Mouse (Mus musculus) layer of hippocampus, postnatal 36 days (tissue): Measurements from ENCODE around the gene Syt15. TPM values are rescaled to one million over a fixed set of nuclear protein-coding genes. Genes with fewer than 3 reads are reported as not detected.
A peak's percentile ranks its signal among the peaks of the same experiment; 100 is the strongest.
"Not testable (repeated sequence)": the region's sequence is repeated elsewhere in the genome, so short reads cannot be mapped to it uniquely, and the experiment has no call there.

Source experiments
- DNase-seq, 2 experiments: peaks; one replicate each; pipeline ENCODE4 v3.0.0; 2022
- total RNA-seq, 2 experiments: library from RNA; stranded (reverse); gene quantifications; 2 replicates each; pipeline ENCODE4 v1.2.3; 2021

The Syt15 gene
- total RNA-seq, 2 experiments from 2014 or later: 0.40 to 0.45 TPM

DNA sequence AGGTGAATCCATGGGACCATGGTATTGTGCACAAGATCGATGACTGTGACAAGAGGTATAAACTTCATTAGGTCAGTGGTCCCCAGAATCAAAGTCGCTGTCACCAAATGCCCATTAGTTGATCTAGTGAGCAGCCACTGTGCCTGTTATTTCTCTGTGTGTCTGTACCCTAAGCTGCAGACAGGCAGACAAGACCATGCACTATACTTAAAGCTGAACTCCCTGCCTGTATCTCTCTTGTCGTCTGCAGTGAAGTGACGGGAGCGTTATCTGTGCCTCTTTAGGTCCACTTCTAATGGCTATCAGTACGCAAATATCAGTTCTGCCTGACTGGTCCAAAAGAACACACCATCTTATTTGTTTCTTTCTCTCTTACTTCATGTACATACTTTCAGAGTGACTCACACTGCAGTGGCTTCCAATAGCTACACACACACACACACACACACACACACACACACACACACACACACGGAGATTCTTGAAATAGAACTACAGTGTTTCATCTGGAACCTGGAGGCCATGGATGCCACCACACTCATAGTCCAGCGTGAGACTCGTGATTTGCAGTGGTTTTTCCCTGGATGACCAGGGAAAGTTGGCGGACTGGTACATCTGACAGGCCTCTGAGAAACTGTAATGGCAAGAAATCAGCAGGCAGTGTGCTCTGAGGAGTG, 9.6 kb downstream of the Syt15 start:
- no peak for DNase-seq

DNA sequence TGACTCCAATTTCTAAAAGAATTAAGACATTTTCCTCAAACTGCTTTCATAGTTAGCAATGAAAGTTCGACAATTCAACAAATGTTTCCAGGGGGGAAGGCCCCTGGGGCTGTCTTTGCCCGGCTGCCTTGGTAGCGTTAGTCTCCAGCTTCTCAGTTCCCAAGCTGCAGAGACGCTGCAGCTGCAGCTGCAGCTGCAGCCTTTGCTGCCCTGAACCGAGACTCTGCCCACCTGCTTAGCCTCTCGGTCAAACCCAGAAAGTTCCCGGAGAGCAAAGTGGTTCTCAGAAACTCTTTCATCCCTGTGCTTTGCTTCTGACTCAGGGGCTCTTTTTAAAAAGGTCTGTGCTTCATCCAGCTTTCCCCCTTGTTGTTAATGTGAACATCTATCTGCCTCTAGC, 12.9 kb downstream of the Syt15 start:
- no peak for DNase-seq

DNA sequence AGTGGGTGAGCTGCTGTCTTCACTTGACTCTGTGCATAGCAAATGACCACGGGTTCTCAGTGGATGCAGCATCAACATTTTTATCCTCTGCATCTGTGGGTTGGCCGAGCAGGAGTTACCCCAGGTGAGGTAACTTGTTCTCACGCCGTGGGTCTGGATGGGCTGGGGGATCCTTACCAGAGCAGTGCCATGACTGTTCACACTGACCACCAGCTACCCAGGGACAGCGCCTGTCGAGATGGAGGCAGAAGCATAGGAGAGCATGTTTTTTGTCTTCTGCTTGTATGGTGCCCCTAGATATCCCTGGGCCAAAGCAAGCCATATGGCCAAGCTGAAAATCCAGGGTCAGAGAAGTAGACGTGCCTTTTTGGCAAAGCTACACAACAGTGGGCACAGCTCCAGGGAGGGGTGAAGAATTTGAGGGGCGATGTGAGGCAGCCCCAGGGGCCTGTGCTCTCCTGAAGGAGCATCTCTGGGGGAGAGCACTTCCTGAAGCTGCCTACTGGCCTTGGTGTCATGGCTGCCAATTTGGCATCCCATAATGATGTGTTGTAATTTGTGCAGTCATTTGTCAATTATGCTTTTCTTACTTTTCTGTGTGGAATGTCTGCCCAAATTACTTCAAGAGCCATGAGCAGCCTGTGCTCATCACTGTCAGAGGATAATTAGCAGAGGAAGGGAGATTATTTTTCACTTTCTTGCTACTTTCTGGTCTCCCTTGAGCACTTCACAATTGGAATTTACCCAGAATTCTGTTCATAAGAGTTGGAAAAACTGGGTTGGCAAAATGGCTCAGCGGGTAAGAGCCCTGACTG, 13.7 kb downstream of the Syt15 start:
- DNase-seq: no peak

DNA sequence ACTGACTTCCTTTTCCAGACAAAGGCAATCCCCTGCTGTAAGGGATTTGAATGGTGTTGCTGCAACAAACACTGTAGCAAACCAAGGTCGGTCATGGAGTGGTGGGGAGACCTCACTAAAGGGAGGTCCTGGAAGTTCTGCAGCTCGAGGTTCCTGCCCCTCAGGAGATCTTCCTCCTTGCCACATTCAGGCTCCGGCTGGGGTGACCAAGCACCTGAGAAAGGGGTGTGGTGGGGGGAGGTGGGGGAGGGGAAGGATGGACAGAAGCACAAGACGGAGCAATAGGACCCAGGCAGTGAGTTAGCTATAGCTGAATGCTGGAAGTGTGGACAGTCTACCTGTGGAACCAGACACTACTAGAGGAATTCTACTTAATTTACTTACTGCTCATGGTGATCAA, 14.5 kb downstream of the Syt15 start:
- DNase-seq: no peak

DNA sequence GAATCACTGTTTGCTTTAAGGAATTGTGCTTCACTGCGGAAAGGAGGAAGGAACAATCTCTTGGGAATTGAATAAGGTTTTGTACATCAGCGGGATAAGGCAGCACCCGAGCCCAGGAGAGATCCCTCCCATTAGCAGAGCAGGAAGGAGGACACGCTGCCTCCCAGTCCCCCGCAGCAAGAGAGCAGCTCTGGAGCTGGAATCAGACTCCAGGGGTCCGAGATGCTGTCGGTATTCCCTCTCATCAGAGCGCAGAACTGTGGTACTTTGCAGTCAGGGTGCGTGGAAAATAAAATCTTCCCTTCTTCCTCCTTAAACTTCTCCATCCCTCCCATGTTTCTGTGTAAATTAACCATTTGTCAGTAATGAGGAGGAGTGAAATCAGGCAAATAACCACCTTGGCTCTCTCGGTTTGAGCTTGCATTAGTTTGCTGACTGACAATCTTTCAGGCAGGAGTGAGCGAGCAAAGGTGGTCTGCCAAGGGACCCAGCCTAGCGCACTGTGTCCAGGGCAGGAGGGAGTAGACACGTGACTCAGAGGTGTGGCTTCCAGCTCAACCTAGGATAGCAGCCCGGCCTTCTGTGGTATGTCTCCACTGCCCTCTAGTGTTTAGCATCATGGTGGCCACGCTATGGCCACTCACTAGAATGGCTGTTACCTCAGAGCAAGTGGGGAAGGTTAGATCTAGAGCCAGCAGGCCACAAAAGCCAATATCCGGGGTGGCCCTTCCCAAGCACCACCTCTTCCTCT, 15.4 kb downstream of the Syt15 start:
- DNase-seq: peak in 1 of 2 experiments; percentile 20

DNA sequence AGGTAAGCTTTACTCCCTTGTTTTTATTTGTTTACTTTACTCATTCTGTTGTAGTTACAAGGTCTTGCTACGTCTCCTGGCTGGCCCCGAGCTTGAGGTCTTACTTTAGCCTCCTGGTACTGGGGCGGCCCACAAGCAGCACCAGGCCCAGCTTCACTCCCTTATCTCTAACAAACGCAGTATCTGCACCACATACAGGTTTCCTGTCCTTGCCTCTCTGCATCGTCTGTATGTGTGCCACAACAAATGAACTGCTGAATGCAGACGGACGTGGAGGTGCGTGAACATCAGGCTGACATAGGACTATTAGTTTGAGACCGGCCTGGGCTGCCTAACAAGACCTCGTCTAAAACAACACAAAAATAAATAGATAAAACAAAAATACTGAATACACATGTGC, 20.9 kb downstream of the Syt15 start:
- no peak for DNase-seq

DNA sequence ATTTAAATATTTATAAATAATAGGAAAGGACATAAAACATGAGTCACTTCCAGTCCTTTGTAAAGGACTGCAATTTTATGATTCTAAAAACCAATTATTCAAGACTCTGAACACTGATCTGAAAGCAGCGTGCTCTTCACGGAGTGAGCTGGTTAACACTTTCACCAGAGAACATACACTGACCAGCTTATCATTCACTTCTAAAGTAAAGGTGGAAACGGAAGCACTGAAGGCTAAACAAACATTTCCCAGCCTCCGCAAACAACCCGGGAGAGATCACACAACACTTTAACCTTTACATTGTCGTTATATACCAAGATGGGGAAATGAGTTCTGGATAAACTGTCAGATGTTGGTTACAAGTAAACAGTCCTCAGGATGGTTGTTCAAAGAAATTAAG, 21.3 kb downstream of the Syt15 start:
- DNase-seq: no peak

DNA sequence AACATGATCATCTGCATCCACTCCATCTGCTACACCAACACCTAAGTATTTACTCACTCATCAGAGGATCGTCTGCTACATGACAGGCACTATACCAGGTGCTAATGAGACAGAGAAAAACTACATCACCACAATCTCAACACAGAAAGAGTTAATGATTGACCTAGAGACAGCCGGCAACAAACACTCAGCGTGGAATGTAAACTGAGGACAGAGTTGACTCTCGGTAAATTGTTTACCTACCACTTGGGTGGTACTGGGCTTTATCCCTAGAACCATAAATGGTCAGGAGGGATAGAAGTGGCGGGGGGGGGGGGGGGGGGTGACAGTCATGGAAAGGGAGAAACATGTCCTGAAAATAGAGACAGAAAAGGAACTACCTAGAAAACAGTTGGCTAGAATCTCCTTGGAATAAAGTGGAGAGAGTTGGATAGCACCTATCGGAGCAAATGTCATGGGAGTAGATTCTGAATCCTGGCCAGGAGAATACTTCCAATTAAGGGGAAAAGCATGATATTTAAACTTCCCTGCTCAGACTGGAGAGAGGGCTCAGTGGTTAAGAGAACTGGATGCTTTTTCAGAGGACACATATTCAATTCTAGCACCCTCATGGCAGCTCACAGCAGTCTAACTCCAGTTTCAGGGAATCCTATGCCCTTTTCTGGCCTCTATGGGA, 33.2 kb downstream of the Syt15 start:
- DNase-seq: no peak

DNA sequence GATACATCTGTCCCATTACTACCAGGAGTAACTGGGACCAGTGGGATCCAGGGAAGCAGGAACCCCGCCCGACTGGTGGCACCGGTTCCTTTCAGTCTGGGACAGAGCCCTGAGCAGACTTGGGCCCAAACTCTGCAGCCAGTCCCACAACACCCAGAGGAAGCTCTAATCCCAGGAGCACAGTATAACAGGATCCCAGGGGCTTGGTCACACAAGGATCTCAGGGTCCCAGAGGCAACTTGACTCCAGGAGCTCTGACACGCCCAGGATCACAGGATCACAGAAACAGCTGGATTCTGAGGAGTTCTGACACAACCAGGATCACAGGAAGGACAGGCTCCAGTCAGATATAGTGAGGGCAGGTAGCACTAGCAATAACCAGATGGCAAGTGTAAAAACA, 33.9 kb downstream of the Syt15 start:
- DNase-seq: no peak

DNA sequence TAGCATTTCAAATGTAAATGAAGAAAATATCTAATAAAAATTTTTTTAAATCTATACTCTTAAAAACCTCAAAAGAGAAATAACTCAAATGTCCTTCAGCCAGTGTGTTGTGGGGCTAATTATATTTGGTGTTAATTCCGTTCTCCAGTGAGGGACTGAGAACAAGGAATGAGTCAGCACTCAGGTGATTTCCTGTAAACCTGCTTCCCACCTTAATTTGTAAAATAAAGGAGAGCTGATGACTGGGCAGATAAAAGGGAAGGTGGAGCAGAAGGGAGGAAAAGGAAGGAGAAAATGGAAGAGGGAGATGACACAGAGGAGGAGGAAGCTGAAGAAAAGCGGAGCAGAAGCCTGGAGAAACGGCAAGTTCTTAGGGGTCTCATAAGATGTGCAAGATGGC, 39.1 kb downstream of the Syt15 start:
- DNase-seq: not testable (repeated sequence)

DNA sequence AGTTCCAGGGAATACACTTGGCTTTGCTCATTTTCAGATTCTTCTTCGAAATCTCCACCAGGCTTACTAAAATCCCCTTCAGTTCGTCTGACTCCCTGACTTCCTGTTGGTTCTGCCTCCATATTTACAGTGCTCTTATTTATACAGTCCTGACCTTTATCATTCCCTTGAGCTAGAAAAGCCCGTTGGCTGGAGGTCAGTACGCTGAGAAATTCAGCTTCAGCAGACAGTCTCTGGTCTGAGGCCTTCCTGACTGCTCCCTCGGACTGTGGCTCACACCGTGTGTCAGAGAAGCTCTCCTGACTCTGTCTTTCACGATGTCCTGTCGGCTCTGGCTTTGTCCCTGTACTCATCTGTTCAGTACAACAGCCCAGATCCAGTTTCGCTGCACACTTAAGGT, 48.7 kb downstream of the Syt15 start:
- DNase-seq: no peak

DNA sequence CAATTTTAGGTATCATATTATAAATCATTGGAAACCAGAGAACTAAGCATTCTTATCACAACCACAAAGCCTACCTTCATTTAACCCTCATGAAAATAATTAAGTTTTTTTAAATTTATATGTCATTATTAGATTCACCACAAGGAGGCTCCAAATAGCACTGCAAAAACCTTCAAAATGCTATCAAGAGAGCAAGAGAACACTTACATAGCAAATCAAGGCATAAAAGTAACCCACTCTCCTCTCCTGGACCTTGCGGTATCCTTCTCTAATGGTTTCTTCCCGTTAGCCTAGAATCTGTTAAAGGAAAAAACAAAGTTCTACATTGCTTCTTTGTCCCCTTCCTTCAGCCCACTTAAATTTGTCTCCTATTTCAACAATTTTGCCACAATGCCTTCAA, 53.9 kb downstream of the Syt15 start:
- DNase-seq: no peak

DNA sequence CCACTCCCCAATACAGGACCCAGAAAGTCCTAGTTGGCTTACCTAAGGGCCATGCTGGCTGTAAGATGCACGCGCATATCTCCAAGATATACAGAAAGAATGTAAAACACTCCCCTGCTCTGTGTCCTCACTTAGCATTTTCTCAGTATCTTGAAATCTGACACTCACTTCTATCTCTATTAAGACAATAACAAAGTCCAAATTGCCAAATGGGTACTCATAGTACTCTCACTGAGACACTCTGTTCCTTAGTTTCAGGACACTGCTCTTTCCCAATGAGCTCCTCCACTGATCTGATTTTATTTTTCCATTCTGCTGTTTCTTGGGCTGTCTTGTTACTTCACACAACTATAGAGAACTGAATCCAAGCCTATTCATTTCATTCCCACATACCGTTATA, 54.7 kb downstream of the Syt15 start:
- no peak for DNase-seq

DNA sequence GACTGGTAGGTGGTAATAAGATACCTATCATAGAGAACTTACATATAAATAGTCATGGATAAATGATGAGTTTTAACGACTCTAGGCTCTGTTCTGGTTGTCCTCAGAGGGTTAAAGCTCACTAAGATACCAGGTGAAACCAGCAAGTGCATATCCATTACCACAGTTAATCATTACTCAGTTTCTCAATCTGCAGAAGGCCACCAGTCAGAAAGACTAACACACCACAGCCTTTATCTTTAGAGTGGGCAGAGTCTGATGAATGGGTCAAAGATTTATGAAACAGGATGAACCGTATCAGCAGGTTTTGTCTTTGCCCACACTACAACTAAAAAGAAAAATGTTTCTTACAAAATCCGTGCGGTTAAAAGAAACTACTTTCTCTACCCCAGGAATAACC, 55.8 kb downstream of the Syt15 start:
- no peak for DNase-seq

DNA sequence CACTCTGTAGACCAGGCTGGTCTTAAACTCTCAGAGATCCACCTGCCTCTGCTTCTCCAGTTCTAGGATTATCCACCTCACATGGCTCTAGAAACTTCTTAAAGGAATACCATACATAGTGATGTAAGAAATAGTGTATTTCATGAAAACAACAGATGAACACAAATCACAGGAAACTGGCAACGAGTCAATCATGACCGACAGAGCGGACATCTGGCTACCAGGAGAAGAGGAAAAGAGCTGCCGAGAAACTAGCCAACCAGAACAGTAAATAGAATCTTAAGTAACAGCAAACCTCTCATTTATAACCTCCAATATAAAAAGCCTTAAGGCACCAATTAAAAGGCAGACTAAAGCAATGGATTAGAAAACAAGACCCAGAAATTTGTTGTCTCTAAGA, 60.3 kb downstream of the Syt15 start:
- no peak for DNase-seq

Other genes starting within 250 kb of the Syt15 start
- 1 to 10 TPM; 5.4 to 5.7 TPM for gene Zfp488, start 240.8 kb upstream of the Syt15 start, total RNA-seq
- gene Gm30083, start 204.4 kb upstream of the Syt15 start, total RNA-seq: not detected
- not detected for gene Gm5460, start 202.8 kb upstream of the Syt15 start, total RNA-seq
- gene Antxrl, start 166.9 kb upstream of the Syt15 start, total RNA-seq: not detected
- gene Anxa8, start 133.6 kb upstream of the Syt15 start, total RNA-seq: under 1 TPM in 1 of 2 experiments, not detected in 1; 0.20 TPM
- not detected for gene A630023A22Rik, start 116.8 kb upstream of the Syt15 start, total RNA-seq
- not detected for gene Npy4r, start 67.1 kb upstream of the Syt15 start, total RNA-seq
- 1 to 10 TPM; 1.4 to 2.9 TPM for gene Gprin2, start 17.9 kb upstream of the Syt15 start, total RNA-seq
- 10 to 100 TPM; 12.5 to 13.5 TPM for gene Shld2, start 90.9 kb downstream of the Syt15 start, total RNA-seq
- 100 to 1,000 TPM; 309 to 341 TPM for gene Glud1, start 91.1 kb downstream of the Syt15 start, total RNA-seq
- gene Fam25c, start 135.8 kb downstream of the Syt15 start, total RNA-seq: not detected
- 1 to 10 TPM; 5.9 to 6.5 TPM for gene Sncg, start 155.2 kb downstream of the Syt15 start, total RNA-seq
- 1 to 10 TPM; 3.1 to 4.2 TPM for gene Mmrn2, start 155.9 kb downstream of the Syt15 start, total RNA-seq